Mouse (Mus musculus): ENCODE results near the gene Ms4a7.
"Not testable (repeated sequence)": the region's sequence is repeated elsewhere in the genome, so short reads cannot be mapped to it uniquely, and the experiment has no call there.

Gene Ms4a7

GRCm38 (mm10) chr19:11335932-11336331 is at the start of gene Ms4a7:
TSS of gene Ms4a7 (minus strand) at chr19:11336146.
- in situ Hi-C loops (cut with MboI; ENCODE audit: low sequenced_read_pairs), result no loop called here

- in situ Hi-C loops (cut with MboI; ENCODE audit: low sequenced_read_pairs), result no loop called here
These were observed 40.5 kb upstream of the Ms4a7 start for GRCm38 (mm10) chr19:11376399-11376798.

- in situ Hi-C loops (cut with MboI; ENCODE audit: low sequenced_read_pairs), result no loop called here
These were observed 39.3 kb upstream of the Ms4a7 start, which contains the start of gene Ms4a4a for GRCm38 (mm10) chr19:11375273-11375672. TSS of gene Ms4a4a (plus strand) at chr19:11375523.

GRCm38 (mm10) chr19:11371181-11371580 is 35.2 kb upstream of the Ms4a7 start:
- in situ Hi-C loops (cut with MboI; ENCODE audit: low sequenced_read_pairs), result no loop called here

GRCm38 (mm10) chr19:11368310-11368709 is 32.4 kb upstream of the Ms4a7 start:
- in situ Hi-C loops (cut with MboI; ENCODE audit: low sequenced_read_pairs), result no loop called here

GRCm38 (mm10) chr19:11362002-11362401 is 26.1 kb upstream of the Ms4a7 start:
- in situ Hi-C loops (cut with MboI; ENCODE audit: low sequenced_read_pairs), result no loop called here

GRCm38 (mm10) chr19:11360106-11360505 is 24.2 kb upstream of the Ms4a7 start:
- in situ Hi-C loops (cut with MboI; ENCODE audit: low sequenced_read_pairs), result no loop called here

GRCm38 (mm10) chr19:11355730-11356129 is 19.8 kb upstream of the Ms4a7 start:
- in situ Hi-C loops (cut with MboI; ENCODE audit: low sequenced_read_pairs), result loop anchor here (10.0 kb wide), 1 partner anchor 409 kb away; no protein-coding TSS in a partner anchor

GRCm38 (mm10) chr19:11351878-11352277 is 15.9 kb upstream of the Ms4a7 start:
- in situ Hi-C loops (cut with MboI; ENCODE audit: low sequenced_read_pairs), result loop anchor here (5.0 to 10.0 kb wide), 2 partner anchors 250 to 413 kb away; partner anchors contain the start of gene Ms4a6d

- in situ Hi-C loops (cut with MboI; ENCODE audit: low sequenced_read_pairs), result loop anchor here (5.0 to 10.0 kb wide), 2 partner anchors 252 to 415 kb away; partner anchors contain the start of gene Ms4a6d
These were observed 13.9 kb upstream of the Ms4a7 start for GRCm38 (mm10) chr19:11349698-11350481.

- in situ Hi-C loops (cut with MboI; ENCODE audit: low sequenced_read_pairs), result no loop called here
These were observed 8.0 kb upstream of the Ms4a7 start for GRCm38 (mm10) chr19:11343992-11344391.

- in situ Hi-C loops (cut with MboI; ENCODE audit: low sequenced_read_pairs), result no loop called here
These were observed 7.2 kb upstream of the Ms4a7 start for GRCm38 (mm10) chr19:11343147-11343546.

- in situ Hi-C loops (cut with MboI; ENCODE audit: low sequenced_read_pairs), result no loop called here
These were observed 14.8 kb downstream of the Ms4a7 start for GRCm38 (mm10) chr19:11321123-11321522.

GRCm38 (mm10) chr19:11316786-11317185 is 19.2 kb downstream of the Ms4a7 start:
- in situ Hi-C loops (cut with MboI; ENCODE audit: low sequenced_read_pairs), result no loop called here

GRCm38 (mm10) chr19:11314354-11314753 is 21.6 kb downstream of the Ms4a7 start, which contains the start of gene Ms4a14:
TSS of gene Ms4a14 (minus strand) at chr19:11314454.
- in situ Hi-C loops (cut with MboI; ENCODE audit: low sequenced_read_pairs), result no loop called here

GRCm38 (mm10) chr19:11308888-11309287 is 27.1 kb downstream of the Ms4a7 start:
- in situ Hi-C loops (cut with MboI; ENCODE audit: low sequenced_read_pairs), result no loop called here

- in situ Hi-C loops (cut with MboI; ENCODE audit: low sequenced_read_pairs), result not testable (repeated sequence)
These were observed 36.4 kb downstream of the Ms4a7 start for GRCm38 (mm10) chr19:11299529-11299928.

- in situ Hi-C loops (cut with MboI; ENCODE audit: low sequenced_read_pairs), result no loop called here
These were observed 37.0 kb downstream of the Ms4a7 start for GRCm38 (mm10) chr19:11298939-11299338.

GRCm38 (mm10) chr19:11293616-11294015 is 42.3 kb downstream of the Ms4a7 start:
- in situ Hi-C loops (cut with MboI; ENCODE audit: low sequenced_read_pairs), result not testable (repeated sequence)

GRCm38 (mm10) chr19:11292990-11293389 is 43.0 kb downstream of the Ms4a7 start:
- in situ Hi-C loops (cut with MboI; ENCODE audit: low sequenced_read_pairs), result no loop called here

- in situ Hi-C loops (cut with MboI; ENCODE audit: low sequenced_read_pairs), result no loop called here
These were observed 52.2 kb downstream of the Ms4a7 start, which contains the start of gene Ms4a5 for GRCm38 (mm10) chr19:11283773-11284172. TSS of gene Ms4a5 (minus strand) at chr19:11283873.

GRCm38 (mm10) chr19:11280223-11280622 is 55.7 kb downstream of the Ms4a7 start:
- in situ Hi-C loops (cut with MboI; ENCODE audit: low sequenced_read_pairs), result no loop called here

Measured in CH12F3 (cell line).